Mouse (Mus musculus) mouse embryonic stem cell (cell line): Measurements from ENCODE around the gene Uqcc3.
"Not testable (repeated sequence)": the region's sequence is repeated elsewhere in the genome, so short reads cannot be mapped to it uniquely, and the experiment has no call there.

Source experiments
- in situ Hi-C, 2 experiments: fragments of 300-500 bp; cut with MboI; formaldehyde crosslinking; loops; 1 replicate in 1 of 2; 3 replicates in 1 of 2; pipeline ENCODE4 v1.14.3; 2019 to 2020; ENCODE audit warnings: low sequenced_read_pairs in 2 of 2, low pct_unique_long_range_greater_than_20kb in 1 of 2, mixed read lengths in 1 of 2; ENCODE audit not compliant: unreplicated experiment in 1 of 2

Uqcc3 gene

GRCm38 (mm10) chr19:8897865-8898495 lies 17.3 kb upstream of the Uqcc3 start, which contains the start of gene Ganab:
Gene Ganab, plus strand, starts transcription at chr19:8898071.
- in situ Hi-C loops: no loop called here

- in situ Hi-C loops: not testable (repeated sequence)
Observed at GRCm38 (mm10) chr19:8897211-8897864, 16.6 kb upstream of the Uqcc3 start.

- in situ Hi-C loops: not testable (repeated sequence)
Observed at GRCm38 (mm10) chr19:8896231-8896630, 15.5 kb upstream of the Uqcc3 start.

GRCm38 (mm10) chr19:8895397-8895960 lies 14.8 kb upstream of the Uqcc3 start:
- in situ Hi-C loops: no loop called here

GRCm38 (mm10) chr19:8892829-8893766 lies 12.4 kb upstream of the Uqcc3 start, which contains the start of gene Ints5:
Gene Ints5, plus strand, starts transcription at chr19:8893005.
- in situ Hi-C loops: no loop called here

GRCm38 (mm10) chr19:8888511-8889385 lies 8.0 kb upstream of the Uqcc3 start, which contains the start of the genes 1810009A15Rik and Gm49416:
Gene 1810009A15Rik, plus strand, starts transcription at chr19:8888853.
Gene Gm49416, plus strand, starts transcription at chr19:8888926.
- in situ Hi-C loops: no loop called here

- in situ Hi-C loops: no loop called here
Observed at GRCm38 (mm10) chr19:8887585-8888463, 7.1 kb upstream of the Uqcc3 start.

GRCm38 (mm10) chr19:8886916-8887584 lies 6.3 kb upstream of the Uqcc3 start:
- in situ Hi-C loops: no loop called here

GRCm38 (mm10) chr19:8883616-8884015 lies 2.9 kb upstream of the Uqcc3 start, which contains the start of the genes Lbhd1 and Gm49403:
Gene Lbhd1, plus strand, starts transcription at chr19:8883732.
Gene Gm49403, plus strand, starts transcription at chr19:8883930.
- in situ Hi-C loops: no loop called here

GRCm38 (mm10) chr19:8881034-8881392 lies 290 bp upstream of the Uqcc3 start:
- in situ Hi-C loops: no loop called here

- in situ Hi-C loops: no loop called here
Observed at GRCm38 (mm10) chr19:8875031-8875430, 5.7 kb downstream of the Uqcc3 start.

GRCm38 (mm10) chr19:8872266-8872840 lies 8.4 kb downstream of the Uqcc3 start:
- in situ Hi-C loops: loop anchor here in 1 of 2 experiments (25.0 kb wide), 1 partner anchor 965 kb away; the partner anchor contains the start of gene Scgb2a2

- in situ Hi-C loops: loop anchor here in 1 of 2 experiments (25.0 kb wide), 1 partner anchor 966 kb away; the partner anchor contains the start of gene Scgb2a2
Observed at GRCm38 (mm10) chr19:8871267-8872186, 9.2 kb downstream of the Uqcc3 start, which contains the start of gene Ubxn1. Gene Ubxn1, plus strand, starts transcription at chr19:8871496.

GRCm38 (mm10) chr19:8870838-8871237 lies 9.9 kb downstream of the Uqcc3 start:
- in situ Hi-C loops: loop anchor here in 1 of 2 experiments (25.0 kb wide), 1 partner anchor 966 kb away; the partner anchor contains the start of gene Scgb2a2

- in situ Hi-C loops: loop anchor here in 1 of 2 experiments (25.0 kb wide), 1 partner anchor 967 kb away; the partner anchor contains the start of gene Scgb2a2
Observed at GRCm38 (mm10) chr19:8870381-8870780, 10.3 kb downstream of the Uqcc3 start.
